Mouse (Mus musculus): ENCODE data around the gene Abl2.
"Not testable (repeated sequence)": the region's sequence is repeated elsewhere in the genome, so short reads cannot be mapped to it uniquely, and the experiment has no call there.

Gene Abl2

DNA sequence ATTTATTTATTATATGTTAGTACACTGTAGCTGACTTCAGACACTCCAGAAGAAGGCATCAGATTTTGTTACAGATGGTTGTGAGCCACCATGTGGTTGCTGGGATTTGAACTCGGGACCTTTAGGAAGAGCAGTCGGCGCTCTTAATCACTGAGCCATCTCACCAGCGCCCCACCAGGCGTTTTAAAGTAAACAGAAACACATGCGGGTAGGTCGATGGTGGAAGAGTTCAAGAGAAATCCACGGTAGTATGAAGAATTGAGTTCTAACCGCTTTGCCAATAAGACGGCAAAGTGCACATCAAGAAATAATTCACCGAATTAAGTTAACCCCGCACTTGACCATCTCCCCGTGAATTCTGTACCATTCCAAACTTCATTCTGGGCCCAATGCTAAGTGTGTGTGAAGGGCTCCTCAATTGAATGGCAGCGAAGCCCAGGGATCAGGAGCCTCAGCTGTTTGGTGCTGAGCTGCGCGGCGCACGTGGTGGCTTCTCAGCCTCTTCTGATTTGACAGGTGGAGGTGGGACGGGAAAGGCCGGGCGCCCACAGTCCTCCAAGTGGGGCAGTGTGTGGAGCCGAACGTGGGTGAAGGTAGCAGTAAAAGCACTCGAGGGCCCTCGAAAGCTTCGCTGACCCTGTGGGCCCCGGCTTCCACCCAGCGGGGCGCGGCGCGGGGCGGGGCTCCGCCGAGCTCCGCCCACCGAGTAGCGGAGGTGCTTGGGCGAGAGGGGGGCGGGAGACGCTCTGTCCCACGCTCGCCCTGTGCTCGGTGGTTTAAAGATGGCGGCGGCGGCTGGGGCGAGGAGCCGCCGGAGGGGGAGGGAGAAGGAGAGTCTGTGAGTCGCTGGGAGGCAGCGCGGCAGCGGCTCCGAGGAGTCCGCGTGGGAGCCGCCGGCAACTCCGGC, at the start of gene Abl2:
Gene Abl2 (plus strand): TSS at position 763 of the 907 bp plus-strand sequence.
- in situ Hi-C loops (cut with MboI, MseI) = no loop called here

DNA sequence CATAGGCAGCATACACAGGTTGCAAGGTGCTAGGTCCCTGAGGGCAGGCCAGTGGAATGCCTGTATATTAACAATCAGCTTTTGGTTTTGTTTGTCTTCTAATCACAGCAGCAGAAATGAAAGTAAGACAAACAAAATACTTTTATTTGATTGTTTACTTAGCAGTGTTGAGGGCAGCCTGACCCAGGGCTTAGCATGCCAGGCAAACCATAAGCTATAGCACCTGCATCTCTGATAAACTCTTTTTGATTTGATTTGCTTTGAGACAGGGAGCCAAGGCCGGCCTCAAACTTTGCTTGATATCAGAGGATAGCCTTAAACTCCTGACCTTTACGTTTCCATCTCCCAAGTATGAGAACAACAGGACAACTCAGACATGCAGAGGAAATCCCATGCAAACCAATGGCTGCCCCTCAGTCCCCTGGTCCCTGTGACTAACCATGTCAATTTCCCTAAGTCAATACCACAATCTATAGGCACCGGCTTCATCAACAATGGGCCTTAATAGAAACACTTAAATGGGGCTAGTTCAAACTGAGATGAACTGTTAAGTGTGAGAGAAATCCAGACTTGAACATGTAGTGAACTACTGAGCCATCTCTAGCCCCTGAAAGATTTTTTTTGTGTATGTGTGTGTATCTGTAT, 38.3 kb upstream of the Abl2 start:
- in situ Hi-C loops (cut with MboI, MseI) = no loop called here

DNA sequence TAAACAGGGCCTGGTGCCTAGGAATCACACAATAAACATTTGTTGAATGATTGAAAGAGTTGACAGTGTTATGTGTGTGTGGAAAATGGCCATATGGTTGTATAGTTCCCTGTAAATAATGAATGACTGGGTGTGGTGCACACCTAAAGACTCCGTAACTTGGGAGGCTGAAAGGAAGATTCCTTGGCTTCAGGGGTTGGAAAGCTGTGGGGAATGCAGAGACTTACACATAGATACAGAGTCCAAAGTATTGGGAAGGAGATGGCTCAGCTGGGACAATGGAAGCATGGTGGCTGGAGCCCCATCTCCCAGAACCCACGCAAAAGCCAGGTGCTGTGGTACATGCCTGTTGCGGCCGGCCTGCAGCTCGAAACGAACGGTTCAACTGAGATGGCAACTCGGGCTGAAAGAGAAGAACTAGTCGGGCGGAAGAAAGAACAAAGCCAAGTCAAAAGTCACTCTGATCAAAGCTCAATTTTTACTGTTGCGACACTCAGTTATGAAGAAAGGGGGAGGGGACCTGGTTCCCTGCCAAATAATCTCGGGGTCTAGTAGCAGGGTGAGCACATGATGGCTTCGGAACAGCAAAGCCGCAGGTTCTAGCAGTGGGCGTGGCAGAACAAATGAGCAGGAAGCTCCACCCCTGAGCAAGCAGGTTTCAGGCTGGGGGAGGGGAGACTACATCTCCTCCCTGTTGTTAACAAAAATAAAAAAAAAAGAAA, 36.6 kb upstream of the Abl2 start:
- in situ Hi-C loops (cut with MboI, MseI) = no loop called here

DNA sequence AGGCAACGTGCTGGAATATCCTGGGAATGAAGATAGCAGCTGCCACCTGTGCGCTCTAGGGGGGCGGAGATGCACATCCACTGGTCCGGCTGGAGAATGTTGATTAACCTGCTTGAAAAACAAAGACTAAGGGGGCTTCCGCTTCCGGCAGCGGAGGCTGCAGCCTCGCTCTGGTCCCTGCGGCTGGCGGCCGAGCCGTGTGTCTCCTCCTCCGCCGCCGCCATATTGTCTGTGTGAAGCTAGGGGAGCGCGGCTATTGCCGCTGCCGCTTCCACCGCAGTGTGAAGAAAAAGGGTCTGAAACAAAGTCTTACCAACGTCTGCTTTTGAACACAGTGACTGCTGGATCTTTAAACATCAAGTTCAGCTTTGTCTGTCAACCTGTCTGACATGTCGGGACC, 34.7 kb upstream of the Abl2 start, which contains the start of gene Gm10031:
Gene Gm10031 (plus strand): TSS at position 171 of the 400 bp plus-strand sequence.
- in situ Hi-C loops (cut with MboI, MseI) = not testable (repeated sequence)

DNA sequence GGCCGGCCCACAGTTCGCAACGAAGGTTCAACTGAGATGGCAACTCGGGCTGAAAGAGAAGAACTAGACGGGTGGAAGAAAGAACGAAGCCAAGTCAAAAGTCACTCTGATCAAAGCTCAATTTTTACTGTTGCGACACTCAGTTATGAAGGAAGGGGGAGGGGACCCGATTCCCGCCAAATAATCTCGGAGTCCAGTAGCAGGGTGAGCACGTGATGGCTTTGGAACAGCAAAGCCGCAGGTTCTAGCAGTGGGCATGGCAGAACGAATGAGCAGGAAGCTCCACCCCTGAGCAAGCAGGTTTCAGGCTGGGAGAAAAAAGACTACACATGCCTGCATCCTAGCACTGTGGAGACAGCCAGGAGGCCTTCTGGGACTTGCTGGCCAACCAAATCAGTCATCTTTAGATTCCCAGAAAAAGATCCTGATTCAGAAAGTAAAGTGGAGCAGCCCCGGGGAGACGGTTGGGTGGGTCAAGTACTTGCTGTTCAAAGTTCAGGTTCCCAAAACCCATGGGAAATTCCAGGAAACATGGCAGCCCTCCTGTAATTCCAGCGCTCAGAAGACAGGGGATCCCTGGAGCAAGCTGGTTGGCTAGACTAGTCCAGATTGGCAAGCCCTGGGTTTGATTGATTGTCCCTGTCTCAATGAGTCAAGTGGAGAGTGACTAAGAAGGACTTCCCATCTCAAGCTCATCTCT, 26.0 kb upstream of the Abl2 start:
- in situ Hi-C loops (cut with MboI, MseI) = not testable (repeated sequence)

DNA sequence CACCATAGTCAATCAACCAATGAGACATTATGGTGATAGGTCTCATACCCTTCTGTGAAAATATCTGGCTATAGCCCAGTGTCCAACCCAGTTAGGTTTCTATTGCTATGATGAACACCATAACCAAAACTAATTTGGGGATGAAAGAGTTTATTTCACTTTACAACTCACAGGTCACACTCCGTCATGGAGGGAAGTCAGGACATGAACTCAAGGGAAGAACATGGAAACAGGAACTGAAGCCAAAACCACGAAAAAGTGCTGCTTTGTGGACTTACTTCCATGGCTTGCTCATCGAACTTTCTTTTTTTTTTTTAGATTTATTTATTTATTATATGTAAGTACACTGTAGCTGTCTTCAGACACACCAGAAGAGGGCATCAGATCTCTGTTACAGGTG, 25.1 kb upstream of the Abl2 start:
- in situ Hi-C loops (cut with MboI, MseI) = no loop called here

- in situ Hi-C loops (cut with MboI, MseI) = no loop called here
These were observed 24.7 kb upstream of the Abl2 start for GRCm38 (mm10) chr1:156533911-156534310.

- in situ Hi-C loops (cut with MboI, MseI) = loop anchor here in 1 of 2 experiments (5.0 kb wide), 1 partner anchor 95 kb away; no protein-coding TSS in a partner anchor
These were observed 21.6 kb upstream of the Abl2 start for GRCm38 (mm10) chr1:156537031-156537430.

- in situ Hi-C loops (cut with MboI, MseI) = loop anchor here in 1 of 2 experiments (5.0 kb wide), 1 partner anchor 95 kb away; no protein-coding TSS in a partner anchor
These were observed 20.9 kb upstream of the Abl2 start for GRCm38 (mm10) chr1:156537701-156538100.

DNA sequence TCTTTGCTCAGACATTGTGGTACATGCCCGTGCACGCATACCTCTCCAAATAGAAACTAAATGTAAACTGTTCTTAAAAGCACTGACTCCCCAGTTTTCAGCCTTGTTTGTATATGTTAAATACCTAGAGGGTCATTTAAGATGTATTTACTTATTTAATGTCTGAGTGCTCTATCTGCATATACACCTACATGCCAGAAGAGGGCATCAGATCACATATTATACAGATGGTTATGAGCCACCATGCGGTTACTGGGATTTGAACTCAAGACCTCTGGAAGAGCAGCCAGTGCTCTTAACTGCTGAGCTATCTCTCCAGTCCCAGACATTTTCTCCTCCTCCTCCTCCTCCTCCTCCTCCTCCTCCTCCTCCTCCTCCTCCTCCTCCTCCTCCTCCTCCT, 20.2 kb upstream of the Abl2 start:
- in situ Hi-C loops (cut with MboI, MseI) = loop anchor here in 1 of 2 experiments (5.0 kb wide), 1 partner anchor 94 kb away; no protein-coding TSS in a partner anchor

- in situ Hi-C loops (cut with MboI, MseI) = loop anchor here (5.0 kb wide), 1 partner anchor 92 kb away; no protein-coding TSS in a partner anchor
These were observed 18.6 kb upstream of the Abl2 start for GRCm38 (mm10) chr1:156539787-156540560.

DNA sequence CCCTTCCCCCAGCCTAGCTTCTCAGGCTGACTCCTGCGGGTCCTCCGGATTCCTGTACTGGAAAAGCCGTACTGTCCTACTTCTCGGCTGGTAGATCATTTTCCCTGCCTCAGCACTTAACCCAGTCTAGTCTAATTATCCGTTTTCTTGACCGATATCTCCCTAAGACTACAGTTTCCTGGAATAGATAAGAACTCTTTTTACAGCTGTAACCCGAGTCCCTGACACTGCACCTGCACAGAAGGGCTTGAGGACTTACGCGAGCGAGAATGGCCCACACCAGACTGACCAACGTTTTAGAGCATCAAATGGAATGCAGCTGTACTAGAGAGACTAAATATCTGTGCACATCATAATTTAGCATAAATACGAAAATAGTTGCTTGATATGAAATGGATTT, 14.6 kb upstream of the Abl2 start:
- in situ Hi-C loops (cut with MboI, MseI) = loop anchor here in 1 of 2 experiments (5.0 kb wide), 1 partner anchor 88 kb away; no protein-coding TSS in a partner anchor

GRCm38 (mm10) chr1:156558950-156559640, 509 bp downstream of the Abl2 start:
- in situ Hi-C loops (cut with MboI, MseI) = no loop called here

GRCm38 (mm10) chr1:156559641-156560020, 1.0 kb downstream of the Abl2 start:
- in situ Hi-C loops (cut with MboI, MseI) = no loop called here

DNA sequence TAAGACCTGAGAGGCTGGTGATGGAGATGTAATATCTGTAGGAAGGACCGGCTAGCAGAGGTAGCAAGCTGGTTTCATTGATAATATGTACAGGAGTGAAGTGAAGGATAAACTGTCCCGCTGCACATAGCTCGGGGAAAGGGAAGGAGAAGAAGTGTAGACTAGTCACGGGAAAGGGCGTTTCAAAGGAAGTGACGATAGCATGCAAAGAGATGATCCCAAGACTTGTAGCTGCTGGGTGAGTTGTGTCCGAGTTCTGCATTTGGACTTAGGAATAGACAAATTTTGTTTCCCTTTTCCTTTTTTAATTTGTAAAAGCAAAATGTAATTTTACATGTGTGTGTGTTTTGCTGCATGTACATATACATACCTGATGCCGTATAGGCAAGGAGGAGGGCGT, 1.9 kb downstream of the Abl2 start:
- in situ Hi-C loops (cut with MboI, MseI) = no loop called here

- in situ Hi-C loops (cut with MboI, MseI) = no loop called here
These were observed 6.7 kb downstream of the Abl2 start for GRCm38 (mm10) chr1:156565328-156565727.

GRCm38 (mm10) chr1:156566132-156566531, 7.5 kb downstream of the Abl2 start:
- in situ Hi-C loops (cut with MboI, MseI) = no loop called here

- in situ Hi-C loops (cut with MboI, MseI) = no loop called here
These were observed 11.0 kb downstream of the Abl2 start for GRCm38 (mm10) chr1:156569615-156570014.

- in situ Hi-C loops (cut with MboI, MseI) = no loop called here
These were observed 14.4 kb downstream of the Abl2 start for GRCm38 (mm10) chr1:156572952-156573351.

DNA sequence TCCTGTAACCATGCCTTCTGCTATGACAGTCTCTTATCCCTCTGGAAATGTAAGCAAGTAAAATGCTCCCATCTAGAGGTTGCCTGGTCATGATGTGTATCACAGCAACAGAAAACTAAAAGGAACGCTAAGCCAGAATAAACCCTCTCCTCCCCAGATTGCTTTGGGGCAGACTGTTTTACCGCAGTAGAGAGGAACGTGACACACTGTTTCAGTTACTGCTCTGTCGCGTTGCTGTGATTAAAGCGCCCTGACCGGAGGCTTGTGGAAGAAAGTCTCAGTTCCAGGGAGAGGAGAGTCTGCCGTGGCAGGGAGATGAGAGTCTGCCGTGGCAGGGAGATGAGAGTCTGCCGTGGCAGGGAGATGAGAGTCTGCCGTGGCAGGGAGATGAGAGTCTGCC, 22.6 kb downstream of the Abl2 start:
- in situ Hi-C loops (cut with MboI, MseI) = no loop called here

Data from T-helper 17 cell (primary cell).